Mouse (Mus musculus) cerebellum, postnatal 25 days (tissue): ENCODE measurements around the gene Fam222a.

Experiments
- DNase-seq, 2 experiments: peaks; one replicate each; pipeline ENCODE4 v3.0.0; 2021; ENCODE audit warnings: mixed read lengths in 2 of 2

The Fam222a gene

DNA sequence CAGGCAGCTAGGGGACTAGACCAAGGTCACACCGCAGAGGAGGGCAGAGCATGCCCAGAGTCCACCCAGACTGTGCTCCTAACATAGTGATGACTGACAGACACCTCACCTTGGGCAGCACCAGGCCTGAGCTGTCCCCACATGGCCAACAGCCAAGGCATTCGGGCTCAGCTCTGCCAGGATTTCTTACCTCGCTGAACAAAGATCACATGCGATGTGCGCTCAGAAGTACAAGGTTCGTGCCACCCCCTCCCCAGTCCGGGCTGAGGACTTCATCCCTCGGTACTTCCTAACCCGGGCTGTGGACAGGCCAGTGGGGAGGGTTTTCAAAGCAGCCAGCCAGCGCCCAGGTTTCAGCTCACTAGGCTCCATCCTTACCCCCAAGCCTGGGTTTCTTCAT is 89.6 kb downstream of the Fam222a start:
- peak in 1 of 2 experiments; percentile 36 for DNase-seq

DNA sequence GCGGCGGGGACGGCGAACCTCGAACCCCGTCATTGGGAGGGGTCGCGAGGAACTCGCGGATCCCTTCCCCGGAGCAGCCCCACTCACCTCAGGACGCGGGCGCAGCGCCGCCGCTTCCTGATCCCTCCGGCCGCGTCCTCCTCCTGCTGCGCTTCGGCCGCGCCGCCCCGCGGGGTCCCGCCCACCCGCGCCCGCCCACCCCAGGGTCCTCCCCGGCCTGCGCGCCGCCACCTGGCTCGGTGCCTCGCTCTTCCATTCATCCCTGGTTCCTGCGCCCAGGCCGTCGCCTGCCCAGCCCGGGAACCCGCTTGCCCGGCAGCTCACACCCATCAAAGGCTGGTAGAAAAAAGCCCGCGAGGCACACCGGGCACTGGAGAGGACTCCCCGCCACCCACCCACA is 90.4 kb downstream of the Fam222a start, which contains the start of gene Trpv4:
TSS of gene Trpv4 (minus strand) at position 167 of the 400 bp plus-strand sequence.
- DNase-seq: no peak

DNA sequence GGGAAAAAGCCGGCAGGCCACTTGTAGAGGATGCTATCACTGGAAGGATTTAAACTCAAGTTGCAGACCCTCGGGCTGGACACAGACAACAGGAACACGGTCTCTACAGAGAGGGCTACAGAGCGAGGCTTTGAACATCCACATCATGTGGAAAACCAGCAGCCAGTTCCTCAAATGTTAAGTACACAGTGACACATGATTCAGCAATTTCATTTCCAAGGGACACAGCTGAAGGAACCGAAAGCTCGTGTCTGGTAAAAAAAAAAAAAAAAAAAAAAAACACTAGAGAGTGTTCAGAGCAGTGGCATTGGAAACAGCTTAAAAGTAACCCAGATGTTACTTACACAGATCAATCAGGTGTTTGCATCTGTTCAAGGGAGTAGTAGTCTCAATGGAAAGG is 93.2 kb downstream of the Fam222a start:
- DNase-seq: no peak
